Mouse (Mus musculus) CH12.LX (cell line): ENCODE data around the gene Efs. TPM values are rescaled to one million over a fixed set of nuclear protein-coding genes. Genes with fewer than 3 reads are reported as not detected.

Experiments
- DNase-seq: peaks from one replicate; pipeline ENCODE4 v3.0.0-alpha.2; 2013; ENCODE audit errors: extremely low read depth
- H3K27ac ChIP-seq: 2 replicates; pipeline ENCODE4 v1.5.1; 2012; ENCODE audit warnings: low read depth, mild to moderate bottlenecking, control low read depth, moderate library complexity; ENCODE audit not compliant: insufficient read depth
- H3K27me3 ChIP-seq: replicated peaks from 2 replicates; pipeline ENCODE3; 2012; ENCODE audit warnings: inconsistent platforms
- H3K36me3 ChIP-seq, 2 experiments: replicated peaks in 1 of 2; 2 replicates each; pipeline versions ENCODE3 to v1.6.1; 2012; ENCODE audit warnings: inconsistent platforms in 1 of 2, low read length in 1 of 2, mild to moderate bottlenecking in 1 of 2, mixed read lengths in 1 of 2, moderate library complexity in 1 of 2; ENCODE audit not compliant: control insufficient read depth in 1 of 2, insufficient read depth in 1 of 2
- H3K4me1 ChIP-seq, 2 experiments: 2 replicates each; pipeline ENCODE4 v1.6.1; 2012; ENCODE audit warnings: inconsistent platforms in 1 of 2, moderate library complexity in 1 of 2; ENCODE audit not compliant: insufficient read depth in 2 of 2, control insufficient read depth in 1 of 2
- H3K4me2 ChIP-seq: 2 replicates; pipeline ENCODE4 v1.6.1; 2012; ENCODE audit warnings: low read depth, mild to moderate bottlenecking, control low read depth; ENCODE audit not compliant: poor library complexity, insufficient read depth, severe bottlenecking
- H3K4me3 ChIP-seq, 3 experiments: fragments of 150-350 bp in 1 of 3; sonication (generic) in 1 of 3; replicated peaks in 1 of 3; 2 replicates each; pipeline versions ENCODE3 to v1.5.1; 2011 to 2012; ENCODE audit warnings: low read depth in 2 of 3, low read length in 2 of 3, mild to moderate bottlenecking in 2 of 3, moderate library complexity in 2 of 3, control low read depth in 1 of 3, improper control_type of control experiment in 1 of 3, inconsistent platforms in 1 of 3, mixed read lengths in 1 of 3; ENCODE audit not compliant: poor library complexity in 1 of 3
- H3K79me2 ChIP-seq: replicated peaks from 2 replicates; pipeline ENCODE4 v1.6.1; 2012; ENCODE audit warnings: mild to moderate bottlenecking, moderate library complexity; ENCODE audit not compliant: control insufficient read depth, poor library complexity, insufficient read depth, severe bottlenecking; ENCODE audit errors: extremely low read depth
- H3K9ac ChIP-seq: 2 replicates; pipeline ENCODE4 v1.6.1; 2012; ENCODE audit warnings: low read depth, mild to moderate bottlenecking, control low read depth, moderate library complexity; ENCODE audit not compliant: insufficient read depth
- H3K9me3 ChIP-seq: replicated peaks from 2 replicates; pipeline ENCODE3; 2012; ENCODE audit warnings: low read length, inconsistent platforms, mixed read lengths
- CHD1 ChIP-seq: IDR thresholded peaks from 2 replicates; pipeline ENCODE4 v1.6.1; 2012; ENCODE audit warnings: low read depth, low read length, improper control_type of control experiment, inconsistent platforms
- CHD2 ChIP-seq: IDR thresholded peaks from 2 replicates; pipeline ENCODE4 v1.6.1; 2011; ENCODE audit warnings: low read length, improper control_type of control experiment
- CTCF ChIP-seq, 2 experiments: IDR thresholded peaks in 1 of 2; conservative IDR thresholded peaks in 1 of 2; 2 replicates each; pipeline ENCODE4 v1.5.1; 2011 to 2012; ENCODE audit warnings: low read depth in 2 of 2, low read length in 2 of 2, improper control_type of control experiment in 1 of 2, inconsistent platforms in 1 of 2, mild to moderate bottlenecking in 1 of 2, moderate library complexity in 1 of 2
- ELF1 ChIP-seq: IDR thresholded peaks from 2 replicates; pipeline ENCODE4 v1.6.1; 2014; ENCODE audit warnings: low read depth, mild to moderate bottlenecking, inconsistent platforms, low read length, improper control_type of control experiment
- EP300 ChIP-seq: IDR thresholded peaks from 2 replicates; pipeline ENCODE4 v1.6.1; 2011; ENCODE audit warnings: low read length, improper control_type of control experiment
- HCFC1 ChIP-seq: IDR thresholded peaks from 2 replicates; pipeline ENCODE4 v1.6.1; 2012; ENCODE audit warnings: low read depth, mild to moderate bottlenecking, inconsistent platforms, low read length, improper control_type of control experiment
- IRF4 ChIP-seq: IDR thresholded peaks from 2 replicates; pipeline ENCODE4 v1.6.1; 2014; ENCODE audit warnings: low read depth, mild to moderate bottlenecking, inconsistent platforms, low read length, improper control_type of control experiment
- JUND ChIP-seq: conservative IDR thresholded peaks from 2 replicates; pipeline ENCODE4 v1.6.1; 2011; ENCODE audit warnings: low read depth, low read length, improper control_type of control experiment
- KAT2A ChIP-seq: IDR thresholded peaks from 2 replicates; pipeline ENCODE4 v1.6.1; 2012; ENCODE audit warnings: low read length, improper control_type of control experiment, inconsistent platforms; ENCODE audit not compliant: insufficient replicate concordance
- MAFK ChIP-seq: IDR thresholded peaks from 2 replicates; pipeline ENCODE4 v1.6.1; 2011; ENCODE audit warnings: low read length, improper control_type of control experiment; ENCODE audit not compliant: insufficient replicate concordance
- MAZ ChIP-seq: IDR thresholded peaks from 2 replicates; pipeline ENCODE4 v1.6.1; 2012; ENCODE audit warnings: low read depth, mild to moderate bottlenecking, inconsistent platforms, low read length, improper control_type of control experiment, moderate library complexity
- MXI1 ChIP-seq: IDR thresholded peaks from 2 replicates; pipeline ENCODE4 v1.6.1; 2011; ENCODE audit warnings: mild to moderate bottlenecking, low read depth, low read length, improper control_type of control experiment
- NELFE ChIP-seq: IDR thresholded peaks from 2 replicates; pipeline ENCODE4 v1.6.1; 2011; ENCODE audit warnings: low read depth, low read length, improper control_type of control experiment
- PAX5 ChIP-seq: IDR thresholded peaks from 2 replicates; pipeline ENCODE4 v1.6.1; 2012; ENCODE audit warnings: low read length, inconsistent platforms, mixed read lengths
- POLR2A ChIP-seq: IDR thresholded peaks from 2 replicates; pipeline ENCODE4 v1.6.1; 2011; ENCODE audit warnings: low read depth, mild to moderate bottlenecking, improper control_type of control experiment, low read length
- RAD21 ChIP-seq: IDR thresholded peaks from 2 replicates; pipeline ENCODE4 v1.6.1; 2011; ENCODE audit warnings: low read depth, mild to moderate bottlenecking, low read length, improper control_type of control experiment, moderate library complexity
- RCOR1 ChIP-seq: conservative IDR thresholded peaks from 2 replicates; pipeline ENCODE4 v1.6.1; 2012; ENCODE audit warnings: low read depth, mild to moderate bottlenecking, inconsistent platforms, low read length, improper control_type of control experiment
- SIN3A ChIP-seq: IDR thresholded peaks from 2 replicates; pipeline ENCODE4 v1.6.1; 2012; ENCODE audit warnings: low read length, improper control_type of control experiment, inconsistent platforms
- USF2 ChIP-seq: conservative IDR thresholded peaks from 2 replicates; pipeline ENCODE4 v1.6.1; 2011; ENCODE audit warnings: low read depth, low read length, improper control_type of control experiment
- ZKSCAN1 ChIP-seq: IDR thresholded peaks from 2 replicates; pipeline ENCODE4 v1.6.1; 2012; ENCODE audit warnings: low read depth, inconsistent platforms, low read length, improper control_type of control experiment, borderline replicate concordance
- dilution Hi-C: fragments of 300-500 bp; cut with MboI; formaldehyde crosslinking; loops from 2 replicates; pipeline ENCODE4 v1.14.3; 2020; ENCODE audit warnings: low sequenced_read_pairs; ENCODE audit not compliant: extremely low pct_unique_long_range_greater_than_20kb, extremely low pct_ligation_motif_present
- in situ Hi-C: fragments of 300-500 bp; cut with MboI; formaldehyde crosslinking; loops from 3 replicates; pipeline ENCODE4 v1.14.3; 2019; ENCODE audit warnings: low sequenced_read_pairs, low pct_ligation_motif_present, low pct_unique_long_range_greater_than_20kb, mixed read lengths
- polyA plus RNA-seq: library from polyadenylated mRNA; unstranded; fragments of >175 nt; gene quantifications from 2 replicates; pipeline ENCODE4 v1.2.1, GENCODE M21; 2012; ENCODE audit warnings: low read depth; ENCODE audit not compliant: insufficient read length
- total RNA-seq, 2 experiments: library from RNA; depleted of rRNA; stranded (reverse); fragments of 300-350 nt in 1 of 2; fragments of >200 nt in 1 of 2; gene quantifications; 2 replicates each; pipeline ENCODE4 v1.2.3; 2012 to 2014

The Efs gene
- total and polyA plus RNA-seq, 3 experiments: not detected

DNA sequence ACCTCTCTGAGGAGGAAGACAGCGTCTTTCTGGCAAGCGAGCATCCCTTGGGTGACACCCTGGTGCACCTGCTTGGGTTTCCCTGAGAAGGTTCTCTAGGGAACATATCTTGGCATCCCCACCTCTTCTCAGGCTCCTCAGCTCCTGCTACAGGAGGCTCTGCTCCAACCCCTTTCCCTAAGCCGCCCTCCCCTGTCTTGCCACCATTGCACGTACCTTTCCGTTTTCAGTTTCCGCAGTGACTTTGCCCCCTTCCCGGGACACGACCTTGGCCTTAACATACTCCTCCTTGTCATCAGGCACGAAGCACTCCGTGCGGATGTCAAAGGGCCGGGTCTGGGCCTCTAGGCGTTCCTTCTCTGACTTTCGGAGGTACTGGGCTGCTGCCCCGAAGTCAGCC, 39.1 kb upstream of the Efs start:
- H3K79me2 ChIP-seq: no peaks in the 10 kb centered on the region
- H3K9me3 ChIP-seq: peaks cover 2% of the 10 kb centered on the region
- H3K4me3 ChIP-seq: no peak overlapping the region
- peaks cover 9 to 20% of the 10 kb centered on the region in 2 experiments for H3K4me1 ChIP-seq
- H3K27me3 ChIP-seq: peaks cover 71% of the 10 kb centered on the region
- no peak for TF ChIP-seq JUND
- TF ChIP-seq USF2: no peak
- TF ChIP-seq IRF4: no peak
- no peak for TF ChIP-seq PAX5
- no peak for TF ChIP-seq KAT2A
- TF ChIP-seq MAFK: no peak
- no peak for TF ChIP-seq NELFE
- no peak for TF ChIP-seq ELF1
- TF ChIP-seq SIN3A: no peak
- TF ChIP-seq, all 38 proteins: peak for 0
- H3K9ac ChIP-seq: no peak overlapping the region
- no peak for DNase-seq
- dilution Hi-C loops: no loop called here
- H3K4me2 ChIP-seq: no peak overlapping the region
- in situ Hi-C loops: no loop called here
- no peak overlapping the region for H3K27ac ChIP-seq
- H3K36me3 ChIP-seq: no peaks in the 10 kb centered on the region

DNA sequence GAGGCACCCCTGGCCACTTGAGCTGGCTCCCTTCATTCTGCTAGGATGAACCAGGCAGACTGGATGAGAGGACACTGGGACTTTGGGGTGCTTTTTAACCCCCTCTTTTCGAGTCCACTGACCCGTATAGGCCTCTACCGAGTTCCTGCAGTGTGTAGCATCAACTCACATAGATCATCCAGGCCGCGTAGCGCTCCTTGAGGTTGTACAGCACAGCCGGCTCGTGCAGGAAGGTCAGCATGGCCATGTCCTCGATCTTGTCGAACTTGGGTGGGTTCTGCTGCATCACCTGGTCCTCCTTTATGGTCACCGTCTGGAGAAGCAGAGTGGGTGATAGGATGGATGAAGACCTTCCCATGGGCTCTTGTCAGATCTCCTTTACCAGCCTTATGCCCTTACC, 37.8 kb upstream of the Efs start:
- Histone ChIP-seq H3K9ac (no peak overlapping the region), H3K27ac (no peak overlapping the region), H3K4me1 (peaks cover 9 to 31% of the 10 kb centered on the region in 2 experiments), H3K79me2 (no peaks in the 10 kb centered on the region), H3K27me3 (peaks cover 63% of the 10 kb centered on the region), H3K4me3 (no peak overlapping the region), H3K36me3 (no peaks in the 10 kb centered on the region), H3K9me3 (peaks cover 2% of the 10 kb centered on the region), H3K4me2 (no peak overlapping the region)
- no peak for TF ChIP-seq EP300
- TF ChIP-seq MXI1: no peak
- no peak for TF ChIP-seq MAZ
- no peak for TF ChIP-seq CHD1
- no peak for TF ChIP-seq POLR2A
- no peak for TF ChIP-seq CTCF (conservative IDR thresholded peaks at IDR 0.05 in 1 of 2, IDR thresholded peaks at IDR 0.05 in 1 of 2; ENCODE audit: low read depth in 2 of 2, low read length in 2 of 2)
- TF ChIP-seq HCFC1: no peak
- TF ChIP-seq PAX5: no peak
- TF ChIP-seq RCOR1: no peak
- no peak for TF ChIP-seq ZKSCAN1
- TF ChIP-seq RAD21: no peak
- TF ChIP-seq CHD2: no peak
- dilution Hi-C loops: no loop called here
- DNase-seq: no peak
- in situ Hi-C loops: loop anchor here (5.0 kb wide), 1 partner anchor 34 kb away; no protein-coding TSS in a partner anchor
